Mouse (Mus musculus): Measurements from ENCODE around the gene Naa15.
A peak's percentile ranks its signal among the peaks of the same experiment; 100 is the strongest.

Naa15 gene

GRCm38 (mm10) chr3:51510903-51511302 is 96.0 kb downstream of the Naa15 start:
- peak; percentile 55 to 73 for DNase-seq (ENCODE audit: low spot score in 2 of 2)

GRCm38 (mm10) chr3:51511983-51512382 is 97.0 kb downstream of the Naa15 start:
- no peak for DNase-seq (ENCODE audit: low spot score in 2 of 2)

GRCm38 (mm10) chr3:51517467-51517866 is 102.5 kb downstream of the Naa15 start:
- DNase-seq (ENCODE audit: low spot score in 2 of 2), result no peak

GRCm38 (mm10) chr3:51517878-51518762 is 103.2 kb downstream of the Naa15 start:
- no peak for DNase-seq (ENCODE audit: low spot score in 2 of 2)

GRCm38 (mm10) chr3:51518763-51519121 is 103.8 kb downstream of the Naa15 start:
- DNase-seq (ENCODE audit: low spot score in 2 of 2), result no peak

GRCm38 (mm10) chr3:51521262-51521661 is 106.3 kb downstream of the Naa15 start:
- DNase-seq (ENCODE audit: low spot score in 2 of 2), result no peak

- DNase-seq (ENCODE audit: low spot score in 2 of 2), result no peak
These were observed 110.3 kb downstream of the Naa15 start for GRCm38 (mm10) chr3:51525186-51525785.

Data from cerebellum, postnatal 4 days (tissue).